ENCODE assay signal across 16 mouse cellular contexts in the genomic region with DNA sequence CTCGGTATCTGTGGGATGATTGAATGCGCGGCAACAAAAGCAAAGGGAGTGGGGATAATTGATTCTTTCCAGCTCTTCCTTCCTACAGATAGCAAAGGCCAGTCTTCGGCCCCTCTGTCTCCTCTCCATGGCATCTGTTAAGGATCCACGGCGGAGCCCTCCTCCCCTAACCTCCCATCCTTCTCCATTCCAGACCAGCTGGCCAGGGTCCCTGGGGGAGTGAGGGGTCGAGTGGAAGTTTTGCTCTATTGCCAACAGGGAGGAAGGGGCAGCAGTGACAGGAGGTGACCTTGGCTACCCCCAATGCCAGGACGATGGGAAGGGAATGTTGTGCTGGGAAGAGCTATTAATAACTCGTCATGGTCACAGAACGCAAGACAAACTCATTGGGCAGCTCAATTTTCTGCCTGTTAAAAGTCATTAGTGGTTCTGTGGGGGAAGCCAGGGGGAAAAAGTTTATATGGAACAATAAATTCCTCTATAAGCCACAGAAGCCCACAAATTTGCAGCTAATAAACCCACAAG. TPM values are rescaled to one million over a fixed set of nuclear protein-coding genes. Genes with fewer than 3 reads are reported as not detected.
DNase-seq lines count a peak whose midpoint lies in the region; ATAC-seq lines count a peak whose summit lies in the region.
"Had no signal": no experiment of that assay in that cellular context is flagged by ENCODE, and none has a peak within 500 bp of the region (broad histone marks: within the 10 kb centered on the region; RNA-seq: fewer than 3 reads in every experiment).

No protein-coding gene starts in this region.

- H3K27me3 ChIP-seq in heart, embryonic 13.5 days (replicated peaks) = no peaks in the 10 kb centered on the region
- H3K27me3 ChIP-seq: neural tube, embryonic 13.5 days had no signal

- ATAC-seq in heart, embryonic 13.5 days (ENCODE audit: extremely low read depth, insufficient number of reproducible peaks, low FRiP score, low TSS enrichment) = no peak
- ATAC-seq: forebrain, embryonic 16.5 days had no signal

- H3K27ac ChIP-seq in heart, embryonic 13.5 days (replicated peaks) = peak overlapping the region; percentile 63
- H3K27ac ChIP-seq: embryonic facial prominence, embryonic 12.5 days; left cerebral cortex, adult 2 months; limb, embryonic 15.5 days; neural tube, embryonic 13.5 days had no signal

- no peak for DNase-seq in heart, postnatal 14 days
- DNase-seq in left cerebral cortex, postnatal 4 days = peak; percentile 65
- no peak for DNase-seq in left cerebral cortex, postnatal 36 days (ENCODE audit: low spot score in 2 of 2)
- DNase-seq in embryo, embryonic 11 days = peak; percentile 42
- peak; percentile 33 for DNase-seq in mesoderm, embryonic 11.5 days (ENCODE audit: low read depth, low spot score)
- DNase-seq in thymus, postnatal 4 days = no peak
- DNase-seq: cerebellum, adult 9-11 months; kidney, postnatal 10 days; lung, postnatal 10 days; thymus, postnatal 25 days had no signal

- 26% methylated on average over 10 of the region's 10 CpGs for WGBS in heart, embryonic 13.5 days

- H3K9me3 ChIP-seq in heart, embryonic 13.5 days = no peaks in the 10 kb centered on the region
- H3K9me3 ChIP-seq: embryonic facial prominence, embryonic 12.5 days; limb, embryonic 15.5 days; neural tube, embryonic 13.5 days had no signal

- intact Hi-C loops in heart, postnatal 14 days (cut with DNase I) = no loop called here
- intact Hi-C loops in left cerebral cortex, postnatal 4 days (cut with DNase I) = no loop called here
- intact Hi-C loops in left cerebral cortex, postnatal 36 days (cut with DNase I) = no loop called here

- H3K4me1 ChIP-seq in heart, embryonic 13.5 days = peaks cover 81% of the 10 kb centered on the region

- no peak overlapping the region for H3K4me3 ChIP-seq in heart, embryonic 13.5 days
- H3K4me3 ChIP-seq: embryonic facial prominence, embryonic 12.5 days; left cerebral cortex, adult 2 months; limb, embryonic 15.5 days; neural tube, embryonic 13.5 days had no signal

- no peak overlapping the region for H3K9ac ChIP-seq in heart, embryonic 13.5 days
- H3K9ac ChIP-seq: embryonic facial prominence, embryonic 12.5 days; limb, embryonic 15.5 days; neural tube, embryonic 13.5 days had no signal

- no peaks in the 10 kb centered on the region for H3K36me3 ChIP-seq in heart, embryonic 13.5 days
- H3K36me3 ChIP-seq: embryonic facial prominence, embryonic 12.5 days; limb, embryonic 15.5 days; neural tube, embryonic 13.5 days had no signal

- peak overlapping the region; percentile 19 for H3K4me2 ChIP-seq in heart, embryonic 13.5 days
- H3K4me2 ChIP-seq: embryonic facial prominence, embryonic 12.5 days; limb, embryonic 15.5 days; neural tube, embryonic 13.5 days had no signal

RNA-seq across cellular contexts. Expression of gene Ube2t, which starts 52.6 kb away (rescaled TPM):
- 42.5 and 51.5 TPM in 2 replicates for polyA plus RNA-seq in heart, embryonic 13.5 days (2015; fragmentation: Nextera tagmentation; extraction: Ambion mirVana)
- total RNA-seq in heart, postnatal 14 days (2021) = 1 to 10 TPM; 6.0 to 6.3 TPM
- 1 to 10 TPM; 2.3 to 3.0 TPM for total RNA-seq in left cerebral cortex, postnatal 4 days (2021)
- 1 to 10 TPM; 2.4 to 4.2 TPM for total RNA-seq in left cerebral cortex, postnatal 36 days (2021)

RNA-seq across cellular contexts. Expression of gene Ppp1r12b, which starts 59.2 kb away (rescaled TPM):
- polyA plus RNA-seq in heart, embryonic 13.5 days (2015; fragmentation: Nextera tagmentation; extraction: Ambion mirVana) = 20.3 and 20.4 TPM in 2 replicates
- 100 to 1,000 TPM; 140 to 142 TPM for total RNA-seq in heart, postnatal 14 days (2021)
- 10 to 100 TPM; 61.4 to 62.1 TPM for total RNA-seq in left cerebral cortex, postnatal 4 days (2021)
- 10 to 100 TPM; 75.6 to 88.7 TPM for total RNA-seq in left cerebral cortex, postnatal 36 days (2021)

Comparison
In these comparisons a context has a peak if more than half of its experiments do, and no peak if none do; other contexts are left out.
1. DNase-seq: peak in left cerebral cortex, postnatal 4 days (single experiment), embryo, embryonic 11 days (single experiment) and mesoderm, embryonic 11.5 days (single experiment); none in heart, postnatal 14 days (0 of 2), left cerebral cortex, postnatal 36 days (0 of 2) and thymus, postnatal 4 days (single experiment).